Mouse (Mus musculus) cerebellum, postnatal 10 days (tissue): ENCODE results near the gene Krt78.

Source experiments
- DNase-seq, 2 experiments: peaks; one replicate each; pipeline ENCODE4 v3.0.0; 2021; ENCODE audit warnings: mixed read lengths in 2 of 2

Gene Krt78

DNA sequence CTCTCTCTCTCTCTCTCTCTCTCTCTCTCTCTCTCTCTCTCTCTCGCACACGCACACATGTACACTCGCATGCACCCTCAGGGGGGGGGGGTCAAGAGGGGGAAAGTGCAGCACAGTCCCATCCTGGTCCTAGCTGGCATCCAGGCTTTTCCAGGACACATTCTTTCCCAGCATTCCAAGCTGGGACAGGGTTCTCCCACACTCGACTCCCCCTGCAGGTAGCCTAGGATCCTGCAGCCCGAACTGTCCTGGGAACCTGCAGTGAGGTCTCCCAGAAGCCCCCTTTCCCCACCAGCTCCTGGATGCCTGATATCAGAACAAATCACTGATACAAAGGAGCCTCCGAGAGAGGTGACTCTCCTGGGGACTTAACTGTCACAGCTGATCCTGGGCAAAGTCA, 16.4 kb upstream of the Krt78 start:
- DNase-seq: peak; percentile 82 to 86

DNA sequence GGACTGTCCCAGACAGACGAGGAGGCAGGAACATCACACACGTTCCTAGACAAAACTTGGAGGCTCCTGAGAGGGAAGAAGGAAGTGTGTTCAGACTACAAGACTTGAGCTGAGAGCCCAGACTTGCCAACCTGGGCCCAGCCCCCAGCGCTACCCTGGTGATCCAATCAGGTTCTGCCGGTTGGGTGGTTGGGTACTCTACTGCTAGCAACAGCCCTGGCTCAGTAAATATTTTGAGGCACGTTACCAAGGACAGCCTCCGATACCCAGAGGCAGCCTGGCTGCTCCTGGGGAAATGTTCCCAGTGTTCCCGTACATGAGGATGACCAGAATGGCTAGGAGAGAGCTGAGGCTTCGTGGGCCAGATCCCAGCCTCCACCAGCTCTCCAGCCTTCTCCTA, 12.7 kb upstream of the Krt78 start:
- DNase-seq: no peak

GRCm38 (mm10) chr15:101958891-101959290, 4.8 kb upstream of the Krt78 start:
- DNase-seq: no peak

- no peak for DNase-seq
Measured at GRCm38 (mm10) chr15:101952733-101953474, 1.2 kb downstream of the Krt78 start.

- DNase-seq: no peak
Measured at GRCm38 (mm10) chr15:101945430-101945829, 8.7 kb downstream of the Krt78 start.

- DNase-seq: peak; percentile 14 to 20
Measured at GRCm38 (mm10) chr15:101941948-101942347, 12.1 kb downstream of the Krt78 start.

- DNase-seq: no peak
Measured at GRCm38 (mm10) chr15:101940274-101940829, 13.7 kb downstream of the Krt78 start, which contains the start of gene Krt79. TSS of gene Krt79 (minus strand) at chr15:101940324.

- no peak for DNase-seq
Measured at GRCm38 (mm10) chr15:101938600-101939308, 15.3 kb downstream of the Krt78 start.

- DNase-seq: no peak
Measured at GRCm38 (mm10) chr15:101933024-101933423, 21.1 kb downstream of the Krt78 start.

GRCm38 (mm10) chr15:101929666-101930065, 24.4 kb downstream of the Krt78 start:
- DNase-seq: peak in 1 of 2 experiments; percentile 26

GRCm38 (mm10) chr15:101929087-101929486, 25.0 kb downstream of the Krt78 start:
- DNase-seq: no peak

GRCm38 (mm10) chr15:101927340-101928080, 26.6 kb downstream of the Krt78 start:
- DNase-seq: peak; percentile 49 to 56

DNA sequence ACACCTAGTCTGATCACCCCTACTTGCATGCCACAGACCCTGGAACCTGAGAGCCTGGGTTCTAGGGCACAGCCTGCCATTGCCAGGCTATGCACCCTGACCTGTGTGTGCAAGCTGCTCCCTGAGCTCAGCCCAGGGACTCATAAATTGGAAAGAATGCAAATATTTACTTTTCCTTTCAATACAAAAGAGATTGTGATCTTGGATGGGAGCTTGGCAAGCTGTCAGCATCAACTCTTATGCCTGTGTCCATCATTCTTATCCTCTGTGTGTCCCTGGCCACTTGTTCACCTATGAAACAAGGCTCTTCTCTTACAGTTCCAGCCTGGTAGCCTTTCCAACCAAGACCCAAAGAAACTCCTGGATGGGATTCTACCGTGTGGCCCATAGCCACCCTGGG, 29.0 kb downstream of the Krt78 start:
- DNase-seq: no peak

DNA sequence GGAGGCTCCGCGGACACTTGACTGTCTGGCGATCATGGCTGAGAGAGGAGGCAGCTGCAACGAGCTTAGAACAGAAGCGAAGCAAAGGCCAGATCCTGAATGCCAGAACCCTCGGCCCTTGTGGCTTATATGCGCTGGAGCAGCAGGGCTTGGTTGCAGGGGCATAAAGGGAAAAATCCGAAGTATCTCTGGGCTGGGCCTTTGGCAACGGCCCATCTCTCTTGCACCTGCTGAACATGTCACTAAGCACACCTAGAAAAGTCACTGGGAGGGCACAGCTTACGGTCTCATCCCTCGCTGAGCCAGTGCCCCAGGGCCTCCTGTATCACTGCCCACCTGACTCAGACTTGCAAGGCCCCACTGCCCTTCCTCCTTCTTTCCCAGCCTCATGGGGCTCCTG, 29.5 kb downstream of the Krt78 start, which contains the start of gene Krt4:
Gene Krt4, minus strand, starts transcription at position 101 of the 400 bp plus-strand sequence.
- no peak for DNase-seq

DNA sequence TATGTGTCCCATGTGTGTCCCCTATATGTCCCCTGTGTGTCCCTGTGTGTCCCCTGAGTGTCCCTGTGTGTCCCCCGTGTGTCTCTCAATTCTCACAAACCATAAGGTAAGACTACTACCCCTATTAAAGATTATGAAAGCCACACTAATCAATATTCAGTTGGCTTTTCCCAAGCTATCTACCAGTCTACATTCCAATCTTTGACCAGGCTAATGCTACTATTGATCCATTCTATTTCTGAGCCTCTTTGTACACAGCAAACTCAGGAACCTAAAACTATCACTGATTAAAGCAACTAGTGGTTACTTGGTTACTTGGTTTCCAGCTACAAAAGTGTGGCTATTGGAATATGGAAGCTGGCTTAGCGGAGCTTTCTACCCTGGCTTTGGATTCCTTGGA, 31.8 kb downstream of the Krt78 start:
- DNase-seq: no peak

GRCm38 (mm10) chr15:101916072-101916471, 38.0 kb downstream of the Krt78 start:
- no peak for DNase-seq

- no peak for DNase-seq
Measured at GRCm38 (mm10) chr15:101904849-101905248, 49.2 kb downstream of the Krt78 start.

- no peak for DNase-seq
Measured at GRCm38 (mm10) chr15:101902171-101903149, 51.6 kb downstream of the Krt78 start.
